Mouse (Mus musculus): ENCODE measurements around the gene Fermt2.
A peak's percentile ranks its signal among the peaks of the same experiment; 100 is the strongest.

Gene Fermt2

GRCm38 (mm10) chr14:45438250-45438930 is 91.5 kb downstream of the Fermt2 start:
- DNase-seq (ENCODE audit: low read depth, low spot score), result no peak

- DNase-seq (ENCODE audit: low read depth, low spot score), result no peak
These were observed 95.7 kb downstream of the Fermt2 start for GRCm38 (mm10) chr14:45434220-45434619.

- DNase-seq (ENCODE audit: low read depth, low spot score), result no peak
These were observed 97.9 kb downstream of the Fermt2 start for GRCm38 (mm10) chr14:45432003-45432402.

GRCm38 (mm10) chr14:45430066-45430842 is 99.7 kb downstream of the Fermt2 start:
- no peak for DNase-seq (ENCODE audit: low read depth, low spot score)

DNA sequence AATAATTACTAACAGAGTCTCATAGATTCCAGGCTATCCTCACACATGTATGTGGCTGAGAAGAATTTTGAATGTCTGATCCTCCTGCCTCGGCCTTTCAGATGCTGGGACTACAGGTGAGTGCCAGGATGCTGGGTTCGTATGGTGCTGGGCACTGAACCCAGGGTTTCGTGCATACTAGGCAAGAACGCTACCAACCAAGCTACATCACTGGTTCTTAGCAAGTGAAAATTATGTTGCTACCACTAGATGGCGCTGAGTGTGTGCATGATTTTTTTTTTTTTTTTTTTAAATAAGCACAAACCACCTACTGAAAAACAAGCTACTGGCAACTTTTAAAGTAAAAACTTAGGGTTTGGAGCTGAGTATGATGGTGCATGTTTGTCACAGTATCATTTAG is 106.7 kb downstream of the Fermt2 start:
- peak; percentile 46 for DNase-seq (ENCODE audit: low read depth, low spot score)

- no peak for DNase-seq (ENCODE audit: low read depth, low spot score)
These were observed 107.5 kb downstream of the Fermt2 start for GRCm38 (mm10) chr14:45422371-45422770.

- no peak for DNase-seq (ENCODE audit: low read depth, low spot score)
These were observed 110.6 kb downstream of the Fermt2 start for GRCm38 (mm10) chr14:45419323-45419722.

GRCm38 (mm10) chr14:45418553-45418952 is 111.4 kb downstream of the Fermt2 start:
- DNase-seq (ENCODE audit: low read depth, low spot score), result no peak

DNA sequence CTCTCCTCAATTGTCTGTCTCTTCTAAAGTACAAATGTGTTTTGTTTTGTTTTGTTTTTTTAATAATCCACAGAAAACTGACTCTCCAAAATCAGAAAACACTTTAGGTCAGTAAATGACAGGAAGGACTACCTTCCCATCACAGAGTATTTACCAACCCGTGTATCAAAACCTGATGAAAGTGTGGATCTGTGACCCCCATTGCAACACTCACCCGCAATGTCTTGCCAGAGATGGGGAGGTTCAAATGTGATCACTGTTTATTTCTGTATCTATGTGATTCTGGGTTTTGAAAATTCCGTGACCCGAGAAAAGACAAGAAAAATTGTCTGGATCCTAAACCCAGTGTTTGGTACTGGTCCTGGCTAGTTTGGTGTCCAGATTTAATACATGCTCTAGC is 113.7 kb downstream of the Fermt2 start:
- no peak for DNase-seq (ENCODE audit: low read depth, low spot score)
